Mouse (Mus musculus): ENCODE data around the gene Dnajc6.

The Dnajc6 gene

DNA sequence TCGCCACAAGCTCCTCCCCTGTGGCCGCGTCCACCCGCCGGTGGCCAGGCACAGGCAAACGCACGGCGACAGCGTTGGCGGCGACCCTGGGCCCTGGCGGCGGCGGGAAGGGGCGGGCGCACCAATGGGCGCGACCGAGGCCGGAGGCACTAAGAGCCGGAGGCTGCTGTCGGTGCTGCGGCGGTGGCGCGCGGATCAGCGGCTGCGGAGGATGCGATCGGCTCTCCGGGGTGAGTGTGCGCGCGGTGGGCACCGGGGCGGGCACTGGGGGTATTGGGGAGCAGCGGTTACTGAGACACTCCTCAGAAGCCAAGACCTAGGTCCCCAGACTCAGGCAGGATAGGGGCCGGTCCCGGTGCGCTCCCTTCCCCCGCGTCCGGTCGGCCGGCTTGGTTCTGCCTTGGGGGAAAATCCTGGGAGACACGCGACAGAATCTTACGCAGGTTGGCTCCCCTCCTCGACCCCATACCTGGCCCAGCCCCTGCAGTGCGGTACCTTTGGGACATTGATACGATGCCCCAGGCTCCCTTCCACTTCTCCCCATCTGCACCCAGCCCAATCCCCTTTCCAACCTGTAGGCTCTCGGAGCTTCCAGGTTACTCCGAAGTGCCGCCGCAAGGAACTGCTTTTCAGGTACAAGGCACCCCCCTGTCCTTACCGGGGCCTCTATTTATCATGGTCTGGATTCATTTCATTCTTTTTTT lies at the start of gene Dnajc6:
TSS of gene Dnajc6 (plus strand) at position 115 of the 704 bp plus-strand sequence.
- no peak for DNase-seq (ENCODE audit: low spot score in 2 of 2)

- no peak for DNase-seq (ENCODE audit: low spot score in 2 of 2)
These were observed 47.7 kb upstream of the Dnajc6 start for GRCm38 (mm10) chr4:101448701-101449100.

DNA sequence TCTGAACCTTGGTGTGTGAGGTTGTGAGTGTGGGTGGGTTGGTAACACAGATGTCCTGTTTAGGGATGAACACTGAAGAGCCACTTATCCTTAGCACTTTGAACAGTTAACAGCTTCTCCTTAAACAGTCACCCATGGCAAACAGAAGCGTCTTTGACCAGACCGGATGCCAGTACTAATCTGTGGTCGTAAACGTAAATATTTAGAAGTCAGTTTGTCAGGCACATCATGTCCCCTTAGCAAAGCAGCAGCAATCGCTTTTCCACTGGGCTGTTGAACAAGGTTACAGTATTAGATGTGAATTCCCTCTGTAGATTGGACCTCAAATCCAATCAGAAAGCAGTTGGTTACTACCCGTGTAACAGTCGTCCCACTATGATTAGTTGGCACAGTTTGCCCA lies 47.1 kb upstream of the Dnajc6 start:
- DNase-seq (ENCODE audit: low spot score in 2 of 2), result no peak

- no peak for DNase-seq (ENCODE audit: low spot score in 2 of 2)
These were observed 46.2 kb upstream of the Dnajc6 start for GRCm38 (mm10) chr4:101450150-101450780.

GRCm38 (mm10) chr4:101451089-101451488 lies 45.4 kb upstream of the Dnajc6 start:
- no peak for DNase-seq (ENCODE audit: low spot score in 2 of 2)

DNA sequence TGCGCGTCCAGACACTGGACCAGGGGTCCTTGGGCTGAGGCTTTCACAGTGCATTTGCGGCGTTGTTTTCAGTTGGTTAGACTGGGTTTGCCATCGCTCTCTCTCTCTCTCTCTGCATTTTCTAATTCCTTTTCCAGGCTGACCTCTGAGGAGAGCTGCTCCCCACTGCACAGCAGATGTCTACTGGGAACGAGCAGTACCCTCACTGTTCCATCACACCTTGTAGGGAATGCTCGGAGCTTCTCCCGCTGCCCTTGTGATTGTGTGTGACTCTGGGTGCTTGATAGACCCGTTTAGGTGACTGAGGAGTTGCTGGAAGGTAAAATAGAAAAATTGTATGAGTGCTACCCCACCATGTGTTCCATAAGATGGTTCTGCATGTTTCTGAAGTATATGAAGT lies 43.6 kb upstream of the Dnajc6 start:
- DNase-seq (ENCODE audit: low spot score in 2 of 2), result no peak

GRCm38 (mm10) chr4:101457176-101457575 lies 39.3 kb upstream of the Dnajc6 start:
- DNase-seq (ENCODE audit: low spot score in 2 of 2), result no peak

GRCm38 (mm10) chr4:101458341-101458740 lies 38.1 kb upstream of the Dnajc6 start:
- peak in 1 of 2 experiments; percentile 39 for DNase-seq (ENCODE audit: low spot score in 2 of 2)

- DNase-seq (ENCODE audit: low spot score in 2 of 2), result no peak
These were observed 37.1 kb upstream of the Dnajc6 start for GRCm38 (mm10) chr4:101459358-101459757.

DNA sequence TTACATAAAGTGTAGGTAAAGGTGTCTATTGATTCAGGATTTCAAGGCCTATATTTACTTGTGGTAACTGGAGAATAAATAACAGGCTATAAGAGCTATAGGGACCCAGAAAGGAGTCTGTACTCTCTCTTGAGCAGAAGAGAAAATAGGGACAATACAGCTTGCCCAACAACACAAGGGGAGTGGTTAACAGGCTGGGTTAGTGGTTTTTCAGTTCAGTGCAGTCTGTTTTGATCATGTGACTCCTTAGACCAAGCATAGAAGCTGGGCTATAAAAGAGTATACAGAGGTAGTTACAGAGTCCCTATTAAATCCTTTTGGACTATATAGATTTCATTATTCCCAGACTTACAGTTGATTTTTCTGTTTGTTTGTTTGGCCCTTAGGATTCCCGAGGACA lies 36.3 kb upstream of the Dnajc6 start:
- no peak for DNase-seq (ENCODE audit: low spot score in 2 of 2)

- no peak for DNase-seq (ENCODE audit: low spot score in 2 of 2)
These were observed 34.4 kb upstream of the Dnajc6 start for GRCm38 (mm10) chr4:101462065-101462464.

GRCm38 (mm10) chr4:101466264-101466663 lies 30.2 kb upstream of the Dnajc6 start:
- DNase-seq (ENCODE audit: low spot score in 2 of 2), result no peak

- no peak for DNase-seq (ENCODE audit: low spot score in 2 of 2)
These were observed 27.2 kb upstream of the Dnajc6 start for GRCm38 (mm10) chr4:101469242-101469641.

- no peak for DNase-seq (ENCODE audit: low spot score in 2 of 2)
These were observed 25.9 kb upstream of the Dnajc6 start for GRCm38 (mm10) chr4:101470543-101470942.

DNA sequence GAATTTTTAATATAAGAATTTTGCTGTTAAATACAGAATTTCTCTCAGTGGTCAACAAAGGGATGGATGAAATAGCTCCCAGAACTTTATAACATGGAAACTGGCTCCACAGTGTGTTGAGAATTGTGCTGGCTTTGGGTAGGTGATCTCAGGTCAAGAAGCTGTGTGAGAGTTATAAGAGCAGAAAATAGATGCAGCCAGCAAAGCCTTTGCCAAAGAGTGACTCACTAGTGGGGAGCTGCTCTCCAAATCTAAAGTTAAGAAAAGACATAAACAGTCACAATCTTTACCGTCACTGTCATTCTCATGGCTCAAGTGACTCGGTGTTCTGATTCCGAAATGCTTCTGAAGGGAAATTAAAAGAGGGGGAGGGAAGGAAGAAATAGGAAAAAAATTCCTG lies 23.7 kb upstream of the Dnajc6 start:
- DNase-seq (ENCODE audit: low spot score in 2 of 2), result no peak

DNA sequence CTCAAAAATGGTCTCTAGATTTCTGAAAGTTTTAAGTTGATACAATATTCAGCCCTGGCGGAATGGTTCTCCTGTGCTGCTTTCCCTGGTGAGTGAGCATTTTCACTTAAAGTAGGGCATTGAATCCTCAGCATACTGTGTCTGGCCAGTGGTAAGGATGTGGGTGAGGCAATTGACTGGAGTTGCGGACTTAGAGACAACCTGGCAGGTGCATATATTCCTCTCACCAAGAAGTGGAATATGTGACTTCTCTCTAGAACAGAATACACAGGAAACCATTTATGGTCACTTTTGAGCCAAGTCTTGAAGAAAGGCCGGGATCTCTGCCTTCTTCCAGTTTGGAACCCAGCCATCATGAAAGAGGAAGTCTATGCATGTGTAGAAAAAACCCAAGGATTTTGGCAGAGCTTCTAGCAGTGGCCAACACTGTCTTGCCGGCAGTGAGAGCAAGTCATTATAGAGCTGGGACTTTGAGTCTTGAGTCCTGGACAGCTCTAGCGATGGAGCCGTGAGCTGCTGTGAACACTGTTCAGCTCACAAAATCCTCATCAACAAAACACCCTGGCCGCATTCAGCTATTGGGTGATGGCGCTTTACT lies 6.0 kb upstream of the Dnajc6 start:
- no peak for DNase-seq (ENCODE audit: low spot score in 2 of 2)

DNA sequence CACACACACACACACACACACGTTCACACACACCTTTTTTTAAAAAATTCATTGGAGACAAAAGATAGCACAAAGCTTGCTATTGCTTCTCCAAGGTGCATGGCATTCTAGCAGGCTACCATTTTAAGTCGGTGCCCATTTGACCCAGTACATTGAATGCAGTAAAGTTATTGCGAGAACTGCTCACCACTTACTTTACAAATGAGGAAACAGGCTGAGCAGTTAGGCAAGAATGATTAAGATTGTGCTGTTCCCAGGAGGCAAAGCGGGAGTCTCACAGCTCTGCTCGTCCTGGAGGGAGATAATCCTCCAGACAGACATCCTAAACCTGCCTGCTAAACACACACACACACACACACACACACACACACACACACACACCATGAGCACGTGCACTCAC lies 4.7 kb upstream of the Dnajc6 start:
- no peak for DNase-seq (ENCODE audit: low spot score in 2 of 2)

DNA sequence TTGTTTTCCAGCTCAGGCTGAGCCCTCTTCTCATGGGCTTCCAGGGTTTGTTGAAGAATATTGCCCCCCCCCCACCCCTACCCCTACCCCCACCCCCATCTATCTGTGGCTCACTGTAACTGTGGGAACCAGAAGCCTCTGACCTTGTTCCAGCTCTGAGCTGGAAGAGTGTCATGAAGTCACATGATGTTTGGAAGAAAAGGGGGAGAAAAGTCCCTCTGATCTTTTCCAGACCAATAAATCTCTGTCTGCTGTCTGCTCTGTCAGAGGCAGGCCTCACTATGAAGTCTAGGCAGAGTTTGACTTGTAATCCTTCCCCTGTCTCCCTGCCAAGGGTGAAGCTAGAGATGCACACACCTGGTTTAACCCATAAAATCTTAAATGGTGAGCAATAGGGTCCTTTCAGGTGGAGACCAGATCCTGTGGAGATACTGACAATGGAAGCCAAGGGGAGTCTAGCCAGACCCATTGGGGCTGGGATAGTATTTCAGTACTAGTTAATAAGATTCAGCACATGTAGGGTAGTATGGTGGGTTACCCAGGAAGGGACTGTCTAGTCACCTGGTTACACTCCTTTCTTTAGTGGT lies 2.7 kb upstream of the Dnajc6 start:
- DNase-seq (ENCODE audit: low spot score in 2 of 2), result no peak

GRCm38 (mm10) chr4:101496188-101496533 lies 287 bp upstream of the Dnajc6 start:
- no peak for DNase-seq (ENCODE audit: low spot score in 2 of 2)

DNA sequence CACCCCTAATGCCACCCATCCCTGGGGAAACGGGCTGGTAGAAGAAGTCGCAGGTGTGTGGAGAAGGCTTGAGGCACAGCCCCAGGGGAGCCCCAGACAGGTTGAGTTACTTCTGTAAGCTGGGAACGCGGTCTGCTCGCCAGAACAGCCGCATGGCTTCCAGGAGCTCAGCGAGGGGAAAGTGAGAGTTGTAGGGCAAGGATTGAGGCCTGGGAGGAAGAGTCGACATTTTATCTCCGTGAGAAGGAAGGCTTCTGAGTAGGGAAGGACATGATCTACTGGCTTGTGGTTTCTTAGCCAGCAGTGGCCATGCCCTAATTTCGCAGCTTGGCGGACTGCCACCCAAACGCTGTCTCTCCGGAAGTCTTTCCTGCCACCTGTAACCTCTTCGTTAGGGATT lies 888 bp downstream of the Dnajc6 start:
- no peak for DNase-seq (ENCODE audit: low spot score in 2 of 2)

DNA sequence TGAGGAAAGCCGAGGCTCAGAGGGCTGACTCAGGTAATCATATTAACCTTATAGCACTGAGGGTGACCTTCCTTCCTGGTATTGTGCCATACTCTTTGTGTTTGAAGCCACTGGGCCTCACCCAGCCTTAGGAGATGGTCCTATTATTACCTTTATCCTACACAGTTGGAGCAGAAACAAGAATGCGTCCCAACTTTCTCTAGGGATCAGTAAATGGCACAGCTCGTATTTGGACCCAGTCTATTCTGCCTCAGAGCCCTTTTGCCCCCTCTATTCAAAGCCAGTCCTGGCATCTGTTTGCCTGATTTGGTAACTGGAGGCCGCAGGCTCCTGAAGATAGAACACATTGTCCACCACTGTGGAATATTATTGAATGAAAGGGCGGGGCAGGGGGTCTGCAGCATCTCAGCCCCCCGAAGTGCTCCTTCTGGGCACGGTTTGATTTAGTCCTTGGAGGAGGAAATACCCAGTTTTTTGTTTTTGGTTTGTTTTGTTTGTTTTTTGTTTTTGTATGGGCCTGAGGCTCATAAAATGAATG lies 8.1 kb downstream of the Dnajc6 start:
- no peak for DNase-seq (ENCODE audit: low spot score in 2 of 2)

DNA sequence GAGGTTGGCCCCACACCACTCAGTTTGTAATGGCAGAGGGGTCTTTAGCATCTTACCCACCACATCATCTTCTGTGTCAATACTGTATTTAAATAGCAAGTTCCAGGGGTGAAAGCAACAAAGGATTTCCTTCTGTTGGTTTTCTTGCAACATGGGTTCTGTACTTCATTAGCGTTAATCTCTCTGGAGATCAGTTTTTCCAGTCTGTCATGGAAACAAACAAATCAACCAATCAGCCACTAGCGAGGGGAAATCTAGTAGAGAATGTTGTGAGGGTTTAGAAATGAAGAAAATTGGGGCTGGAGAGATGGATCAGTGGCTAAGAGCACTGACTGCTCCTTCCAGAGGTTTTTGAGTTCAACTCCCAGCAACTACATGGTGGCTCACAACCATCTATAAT lies 9.5 kb downstream of the Dnajc6 start:
- DNase-seq (ENCODE audit: low spot score in 2 of 2), result no peak

- DNase-seq (ENCODE audit: low spot score in 2 of 2), result no peak
These were observed 9.9 kb downstream of the Dnajc6 start for GRCm38 (mm10) chr4:101506372-101506771.
